Mouse (Mus musculus) common myeloid progenitor, adult 5-6 weeks (primary cell): ENCODE measurements around the gene AC141477.1. TPM values are rescaled to one million over a fixed set of nuclear protein-coding genes. Genes with fewer than 3 reads are reported as not detected.

Experiments used
- ATAC-seq: replicated peaks from 2 replicates; pipeline ENCODE4 v1.8.0; 2016; ENCODE audit warnings: low read depth, mild to moderate bottlenecking, moderate TSS enrichment, inconsistent platforms; ENCODE audit not compliant: poor library complexity, severe bottlenecking
- total RNA-seq: library from RNA; stranded (forward); fragments of 200-1000, 187-1606 nt; gene quantifications from 2 replicates; pipeline ENCODE4 v1.2.3, GENCODE M21; 2017

Gene AC141477.1
- total RNA-seq, 1 experiment from 2014 or later = 9.6 TPM

GRCm38 (mm10) chr10:76425674-76426073 is 14.6 kb downstream of the AC141477.1 start:
- no peak for ATAC-seq

- no peak for ATAC-seq
These were observed 23.4 kb downstream of the AC141477.1 start for GRCm38 (mm10) chr10:76416811-76417210.

- no peak for ATAC-seq
These were observed 31.7 kb downstream of the AC141477.1 start for GRCm38 (mm10) chr10:76408520-76408919.

- ATAC-seq = no peak
These were observed 47.6 kb downstream of the AC141477.1 start for GRCm38 (mm10) chr10:76392596-76392995.

- 0 out of 2 replicates have a peak, but pooled peaks have one; percentile 25 for ATAC-seq
These were observed 48.5 kb downstream of the AC141477.1 start for GRCm38 (mm10) chr10:76391786-76392185.

GRCm38 (mm10) chr10:76391166-76391565 is 49.1 kb downstream of the AC141477.1 start:
- no peak for ATAC-seq

Other genes starting within 250 kb of the AC141477.1 start
- 1.5 and 2.1 TPM in 2 replicates for gene Prmt2, start 202.6 kb downstream of the AC141477.1 start, total RNA-seq
- not detected in 2 replicates for gene S100b, start 186.6 kb downstream of the AC141477.1 start, total RNA-seq
- 2.6 and 3.1 TPM in 2 replicates for gene Dip2a, start 95.2 kb downstream of the AC141477.1 start, total RNA-seq
- 70.6 and 77.7 TPM in 2 replicates for gene Pcnt, start 2.3 kb upstream of the AC141477.1 start, total RNA-seq
- gene 2610028H24Rik, start 8.6 kb upstream of the AC141477.1 start, total RNA-seq = not detected in 2 replicates
- gene Mcm3ap, start 28.5 kb upstream of the AC141477.1 start, total RNA-seq = 95.8 and 110 TPM in 2 replicates
- 5.3 and 8.8 TPM in 2 replicates for gene Ybey, start 28.7 kb upstream of the AC141477.1 start, total RNA-seq
- gene Lss, start 91.1 kb upstream of the AC141477.1 start, total RNA-seq = 4.2 and 5.1 TPM in 2 replicates
- gene Spatc1l, start 121.8 kb upstream of the AC141477.1 start, total RNA-seq = not detected in 2 replicates
- gene Ftcd, start 135.2 kb upstream of the AC141477.1 start, total RNA-seq = not detected in 2 replicates
- gene Col6a2, start 183.2 kb upstream of the AC141477.1 start, total RNA-seq = 0.27 TPM in 1 of 2 replicates, not detected in the other